Mouse (Mus musculus): ENCODE results near the gene Hic1.
A peak's percentile ranks its signal among the peaks of the same experiment; 100 is the strongest.

The Hic1 gene

DNA sequence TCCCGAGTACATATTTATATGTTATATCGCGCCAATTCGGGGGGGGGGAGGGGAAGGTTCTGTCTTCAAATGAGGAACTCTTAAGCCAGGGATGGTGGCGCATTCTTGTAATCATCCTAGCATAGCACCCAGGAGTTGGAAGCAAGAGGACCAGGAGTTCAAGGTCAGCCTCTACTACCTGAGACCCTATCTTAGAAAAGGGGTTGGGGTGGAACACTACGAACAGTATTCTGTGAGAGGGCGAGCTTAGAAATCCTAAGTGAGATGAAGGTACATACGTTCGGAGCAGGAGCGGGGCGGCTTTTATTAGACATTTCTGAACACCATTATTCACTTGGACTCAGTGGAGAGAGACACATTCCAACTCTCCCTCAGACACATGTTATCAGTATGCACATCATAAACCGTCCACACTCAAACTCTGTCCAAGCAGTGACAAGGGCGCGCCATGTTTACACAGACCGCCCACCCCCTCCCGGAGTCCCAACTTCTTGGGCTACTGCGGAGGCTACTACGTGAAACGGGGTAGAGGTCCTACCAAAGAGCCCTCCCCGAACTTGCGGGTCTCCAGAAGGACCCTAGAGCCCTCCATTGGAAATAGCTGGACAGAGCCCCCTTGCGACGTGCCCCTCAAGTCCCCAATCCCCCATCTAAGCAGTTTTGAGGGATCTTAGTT, at the start of gene Hic1:
Gene Hic1, minus strand, starts transcription at position 115 of the 676 bp plus-strand sequence.
- DNase-seq, result peak; percentile 33 to 53

GRCm38 (mm10) chr11:75214081-75214950, 45.0 kb upstream of the Hic1 start:
- DNase-seq, result no peak

GRCm38 (mm10) chr11:75213372-75214080, 44.2 kb upstream of the Hic1 start:
- peak; percentile 73 to 82 for DNase-seq

GRCm38 (mm10) chr11:75212876-75213275, 43.6 kb upstream of the Hic1 start:
- peak; percentile 58 to 75 for DNase-seq

- DNase-seq, result peak; percentile 73 to 78
Observed at GRCm38 (mm10) chr11:75212031-75212667, 42.8 kb upstream of the Hic1 start.

- DNase-seq, result peak in 1 of 2 experiments; percentile 48
Observed at GRCm38 (mm10) chr11:75210755-75211154, 41.4 kb upstream of the Hic1 start.

DNA sequence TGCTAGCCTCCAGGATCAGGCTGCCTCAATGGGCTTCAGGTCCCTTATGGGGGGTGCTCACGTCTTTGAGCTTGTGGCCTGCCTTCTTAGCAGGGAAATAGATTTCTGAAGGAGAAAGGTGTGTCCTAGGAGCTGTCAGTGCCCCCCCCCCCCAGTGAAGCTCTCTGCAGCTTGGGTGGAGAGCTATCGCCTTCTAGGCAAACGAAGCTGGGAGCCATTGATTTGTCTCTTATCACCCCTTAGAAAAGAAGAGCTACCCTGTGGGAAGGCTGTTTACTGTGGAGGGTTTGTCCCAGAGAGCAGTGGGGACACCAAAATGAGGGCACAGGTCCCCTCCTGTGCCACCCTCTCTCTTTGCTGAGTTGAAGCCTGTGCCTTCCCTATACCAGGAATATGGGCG, 40.8 kb upstream of the Hic1 start:
- DNase-seq, result no peak

- DNase-seq, result no peak
Observed at GRCm38 (mm10) chr11:75209363-75209762, 40.0 kb upstream of the Hic1 start.

- peak in 1 of 2 experiments; percentile 33 for DNase-seq
Observed at GRCm38 (mm10) chr11:75206347-75206746, 37.0 kb upstream of the Hic1 start.

GRCm38 (mm10) chr11:75204472-75204871, 35.2 kb upstream of the Hic1 start:
- peak; percentile 39 to 45 for DNase-seq

DNA sequence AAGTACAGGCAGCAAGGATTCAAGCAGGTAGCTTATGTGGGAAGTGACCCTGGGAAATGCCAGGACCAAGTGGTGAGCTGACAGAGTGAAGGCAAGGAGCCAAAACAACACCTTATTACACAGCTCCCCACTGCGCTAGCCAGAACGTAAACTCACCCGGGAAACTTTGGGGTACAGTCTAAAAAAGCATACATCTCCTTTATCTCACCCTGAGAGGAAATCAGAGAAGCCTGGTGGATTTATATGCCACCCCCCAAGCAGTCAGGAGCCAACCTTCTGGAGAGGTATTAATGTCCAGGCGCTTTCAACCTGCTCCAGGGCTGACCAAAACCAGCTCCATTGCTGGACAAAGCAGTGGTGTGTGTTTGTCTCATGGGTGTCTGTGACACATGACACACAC, 34.6 kb upstream of the Hic1 start:
- DNase-seq, result peak; percentile 57 to 59

DNA sequence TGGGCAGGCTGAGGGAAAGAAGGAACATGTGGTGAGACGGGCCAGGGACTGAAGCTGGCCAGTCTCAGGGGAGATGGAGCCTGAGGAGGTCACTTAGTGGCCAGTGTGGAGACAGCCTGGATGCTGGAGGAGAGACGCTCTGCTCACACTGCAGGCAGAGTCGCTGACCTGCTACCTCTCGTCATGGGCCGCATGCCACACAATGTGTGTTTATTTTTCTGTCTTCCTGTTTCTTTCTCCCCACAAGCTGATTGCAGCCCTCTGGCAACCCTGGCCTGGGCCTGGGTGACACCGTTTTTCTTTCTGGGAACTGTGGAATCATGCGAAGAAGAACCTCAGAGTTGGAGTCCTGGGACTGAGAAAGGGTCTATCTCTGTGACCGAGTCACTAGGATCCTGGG, 32.4 kb upstream of the Hic1 start:
- DNase-seq, result peak; percentile 43 to 52

- DNase-seq, result peak in 1 of 2 experiments; percentile 43
Observed at GRCm38 (mm10) chr11:75200935-75201334, 31.6 kb upstream of the Hic1 start.

DNA sequence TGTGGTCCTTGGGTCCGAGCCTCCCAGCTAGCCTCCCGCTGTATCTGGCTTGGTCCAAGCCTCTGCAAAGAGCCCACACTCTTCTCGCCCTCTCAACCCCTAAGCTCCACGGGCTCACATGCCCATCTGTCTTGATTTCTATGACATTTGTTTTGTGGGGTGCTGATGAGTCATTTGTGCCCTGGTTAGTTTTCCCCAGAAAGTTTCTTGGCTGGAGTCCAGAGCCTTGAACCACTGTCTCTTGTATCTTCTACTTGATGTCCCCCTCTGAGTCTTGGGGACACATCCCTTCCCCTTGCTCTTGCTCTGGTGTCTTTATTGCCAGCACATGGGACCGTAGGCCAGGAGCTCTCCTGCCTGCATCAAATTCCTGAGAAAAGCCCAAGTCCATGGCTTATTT, 30.6 kb upstream of the Hic1 start:
- DNase-seq, result peak in 1 of 2 experiments; percentile 22

DNA sequence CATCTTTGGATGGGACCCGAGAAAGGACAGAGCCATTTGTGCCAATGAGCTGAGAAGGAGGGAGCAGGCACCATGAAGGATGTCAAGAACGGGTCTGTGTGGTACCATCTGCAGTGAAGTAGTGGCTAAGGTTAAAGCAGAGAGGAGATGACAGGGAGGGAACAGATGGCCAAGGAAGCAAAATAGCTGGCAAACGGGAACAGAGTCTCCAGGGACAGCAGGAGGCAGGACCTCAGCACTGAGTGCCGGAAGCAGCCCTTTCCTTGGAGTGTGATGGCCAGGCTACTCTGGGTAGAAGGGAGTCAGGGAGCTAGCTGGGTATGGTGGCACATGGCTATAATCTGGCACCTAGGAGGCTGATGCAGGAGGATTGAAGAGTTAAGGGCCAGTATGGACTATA, 29.5 kb upstream of the Hic1 start:
- DNase-seq, result peak; percentile 79

DNA sequence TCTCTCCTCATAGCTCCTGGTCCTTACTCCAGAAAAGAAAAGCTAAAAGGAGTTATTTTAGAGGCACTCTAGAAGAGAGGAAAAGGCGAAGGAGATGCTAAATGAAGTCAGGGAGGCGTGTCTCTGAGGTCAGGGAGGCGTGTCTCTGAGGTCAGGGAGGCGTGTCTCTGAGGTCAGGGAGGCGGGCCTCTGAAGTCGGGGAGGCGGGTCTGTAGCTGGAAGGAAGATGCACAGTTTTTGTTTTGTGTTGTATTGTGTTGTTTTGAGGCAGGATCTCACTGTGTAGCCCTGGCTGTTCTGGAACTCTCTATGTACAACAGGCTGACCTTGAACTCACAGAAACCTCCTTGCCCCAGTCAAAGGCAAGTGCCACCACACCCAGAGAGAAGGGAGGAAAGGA, 28.6 kb upstream of the Hic1 start:
- no peak for DNase-seq

GRCm38 (mm10) chr11:75196131-75196530, 26.8 kb upstream of the Hic1 start:
- DNase-seq, result peak; percentile 61 to 63

GRCm38 (mm10) chr11:75194850-75195461, 25.6 kb upstream of the Hic1 start:
- peak; percentile 83 to 88 for DNase-seq

- no peak for DNase-seq
Observed at GRCm38 (mm10) chr11:75194121-75194849, 25.0 kb upstream of the Hic1 start.

DNA sequence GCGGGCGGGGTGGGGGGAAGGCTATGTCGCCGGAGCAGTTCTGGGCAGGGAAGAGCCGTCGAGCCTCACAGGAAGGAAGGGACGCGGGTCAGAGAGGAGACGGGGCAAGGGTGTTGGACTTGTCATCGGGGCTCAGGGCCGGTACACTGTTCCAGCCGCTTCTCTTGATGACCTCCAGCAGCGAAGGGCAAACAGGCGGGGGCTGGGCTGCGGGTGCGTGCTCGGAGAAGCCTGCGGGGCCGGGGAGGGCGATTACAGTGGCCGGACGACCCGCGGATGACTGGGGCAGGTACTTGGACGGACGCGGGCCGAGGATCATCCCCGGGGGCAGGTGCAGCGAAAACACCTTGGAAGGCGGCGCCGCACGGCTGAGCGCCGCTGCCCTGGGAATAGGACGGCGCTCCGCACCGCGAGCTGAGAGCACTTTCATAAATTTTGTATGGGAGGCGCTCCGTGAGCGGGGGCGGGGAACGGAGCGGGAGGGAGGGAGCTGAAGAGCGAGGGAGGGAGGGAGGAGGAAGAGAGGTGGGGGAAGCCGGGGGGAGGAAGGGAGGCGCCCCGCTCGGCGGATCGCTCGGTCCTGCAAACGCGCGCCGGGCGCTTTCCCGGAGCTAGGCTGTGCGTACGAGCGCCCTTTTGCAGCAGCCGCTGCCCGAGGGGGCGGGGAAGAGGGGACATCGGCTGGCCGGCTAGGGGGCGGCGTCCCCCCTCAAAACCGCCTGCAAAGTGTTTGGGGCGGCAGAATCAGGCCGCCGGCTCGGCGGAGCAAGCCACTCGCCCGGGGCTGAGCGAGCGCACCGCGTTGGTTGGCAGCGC, 24.1 kb upstream of the Hic1 start, which contains the start of gene Rtn4rl1:
Gene Rtn4rl1, plus strand, starts transcription at position 528 of the 816 bp plus-strand sequence.
- peak; percentile 87 to 91 for DNase-seq

All from cerebellum, postnatal 25 days (tissue).